Mouse (Mus musculus) liver, adult 2 months (tissue): Measurements from ENCODE around the gene Prkcz. TPM values are rescaled to one million over a fixed set of nuclear protein-coding genes. Genes with fewer than 3 reads are reported as not detected.
A peak's percentile ranks its signal among the peaks of the same experiment; 100 is the strongest.

Source experiments
- DNase-seq: peaks from one replicate; pipeline ENCODE4 v3.0.0-alpha.2; 2011; ENCODE audit warnings: low read depth, low spot score; ENCODE audit errors: extremely low read depth
- H3K27ac ChIP-seq: fragments of 200-500 bp; replicated peaks from 2 replicates; pipeline ENCODE4 v1.5.1; 2012; ENCODE audit warnings: low read depth, mild to moderate bottlenecking, control low read depth, inconsistent platforms, low read length; ENCODE audit not compliant: insufficient read depth
- H3K27me3 ChIP-seq: fragments of 200-500 bp; 2 replicates; pipeline ENCODE4 v1.6.1; 2012; ENCODE audit warnings: mild to moderate bottlenecking, moderate library complexity, low read length, inconsistent platforms; ENCODE audit not compliant: control insufficient read depth, insufficient read depth
- H3K36me3 ChIP-seq: fragments of 200-500 bp; 2 replicates; pipeline ENCODE4 v1.6.1; 2012; ENCODE audit warnings: low read length, inconsistent platforms; ENCODE audit not compliant: control insufficient read depth, insufficient read depth
- H3K4me1 ChIP-seq: fragments of 200-500 bp; 2 replicates; pipeline ENCODE4 v1.6.1; 2011; ENCODE audit warnings: low read length; ENCODE audit not compliant: control insufficient read depth, insufficient read depth
- H3K4me3 ChIP-seq: fragments of 200-500 bp; 2 replicates; pipeline ENCODE4 v1.5.1; 2011; ENCODE audit warnings: low read depth, mild to moderate bottlenecking, control low read depth, low read length, moderate library complexity; ENCODE audit not compliant: insufficient read depth
- H3K79me2 ChIP-seq: fragments of 200-500 bp; 2 replicates; pipeline ENCODE4 v1.6.1; 2012; ENCODE audit warnings: inconsistent platforms, mild to moderate bottlenecking, low read length, moderate library complexity; ENCODE audit not compliant: control insufficient read depth, insufficient read depth
- H3K9ac ChIP-seq: fragments of 200-500 bp; 2 replicates; pipeline ENCODE4 v1.6.1; 2012; ENCODE audit warnings: low read depth, mild to moderate bottlenecking, control low read depth, inconsistent platforms, low read length
- CTCF ChIP-seq: fragments of 200-500 bp; IDR thresholded peaks from 2 replicates; pipeline ENCODE4 v1.5.1; 2011; ENCODE audit warnings: low read depth, low read length, control low read depth
- POLR2A ChIP-seq: fragments of 200-500 bp; IDR thresholded peaks from 2 replicates; pipeline ENCODE4 v1.6.1; 2011; ENCODE audit warnings: low read length, control low read depth; ENCODE audit not compliant: insufficient read depth; ENCODE audit errors: extremely low read depth
- WGBS: fragments of 180-500 bp; shearing (Covaris S2); methylation state at CpG from one replicate; pipeline ENCODE4 v1.1.7; 2018; 5-methylcytosine and 5-hydroxymethylcytosine counted together
- polyA plus RNA-seq: library from polyadenylated mRNA; depleted of rRNA; stranded (reverse); fragments of >200 nt; gene quantifications from 2 replicates; pipeline ENCODE4 v1.2.3, GENCODE M21; 2012
- total RNA-seq: library from RNA; depleted of rRNA; stranded (reverse); fragments of >200 nt; gene quantifications from 2 replicates; pipeline ENCODE4 v1.2.3, GENCODE M21; 2014

The Prkcz gene
- total and polyA plus RNA-seq, 2 experiments: 11.4 to 18.3 TPM

DNA sequence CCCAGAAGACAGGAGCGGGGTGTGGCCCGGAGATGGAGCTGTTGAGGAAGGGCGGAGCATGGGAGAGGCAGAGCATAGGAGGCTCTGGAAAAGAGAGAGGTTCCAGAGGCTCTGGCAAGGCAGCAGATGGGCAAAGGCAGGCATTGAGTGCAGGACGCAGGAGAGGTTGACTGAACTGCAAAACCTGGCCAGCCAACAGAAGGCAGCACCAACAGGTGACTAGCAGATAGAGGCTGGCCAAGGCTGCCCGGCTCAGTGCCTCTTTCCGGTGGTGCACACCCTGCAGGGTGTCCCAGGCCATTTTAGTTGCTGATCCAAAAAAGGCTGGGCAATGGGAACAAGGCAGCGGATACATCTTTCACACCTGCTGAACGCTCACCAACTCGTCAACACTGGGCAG, 119.4 kb downstream of the Prkcz start:
- Histone ChIP-seq H3K79me2 (no peaks in the 10 kb centered on the region), H3K9ac (no peak overlapping the region), H3K27me3 (no peaks in the 10 kb centered on the region), H3K27ac (no peak overlapping the region), H3K4me3 (no peak overlapping the region), H3K36me3 (no peaks in the 10 kb centered on the region), H3K4me1 (peaks cover 9% of the 10 kb centered on the region)
- 85% methylated on average over 9 of the region's 9 CpGs for WGBS
- no peak for TF ChIP-seq POLR2A
- TF ChIP-seq CTCF: no peak
- no peak for DNase-seq

DNA sequence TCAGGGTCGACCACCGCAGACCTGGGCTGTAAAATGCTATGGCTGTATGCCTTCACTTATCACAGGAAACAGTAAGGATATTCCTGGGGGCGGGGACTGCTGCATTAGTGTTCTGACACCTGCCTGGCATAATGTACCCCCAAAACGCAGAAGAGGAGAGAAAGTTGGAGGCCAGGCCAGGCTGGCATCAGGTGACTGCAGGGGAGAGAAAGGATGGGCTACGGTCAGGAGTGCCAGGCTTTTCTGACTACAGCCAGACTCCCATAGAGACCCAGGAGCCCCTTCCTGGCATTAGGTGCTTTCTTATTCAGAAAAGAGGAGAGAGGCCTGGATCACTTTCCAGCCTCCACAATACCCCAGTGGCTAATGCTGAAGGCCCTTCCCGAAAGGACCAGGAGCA, 121.7 kb downstream of the Prkcz start:
- H3K9ac ChIP-seq: no peak overlapping the region
- no peaks in the 10 kb centered on the region for H3K27me3 ChIP-seq
- 79% methylated on average over 6 of the region's 6 CpGs for WGBS
- no peaks in the 10 kb centered on the region for H3K36me3 ChIP-seq
- H3K27ac ChIP-seq: no peak overlapping the region
- DNase-seq: no peak
- H3K4me3 ChIP-seq: no peak overlapping the region
- TF ChIP-seq CTCF: no peak
- H3K79me2 ChIP-seq: no peaks in the 10 kb centered on the region
- peaks cover 9% of the 10 kb centered on the region; the same call in 1 of the 2 replicates for H3K4me1 ChIP-seq

DNA sequence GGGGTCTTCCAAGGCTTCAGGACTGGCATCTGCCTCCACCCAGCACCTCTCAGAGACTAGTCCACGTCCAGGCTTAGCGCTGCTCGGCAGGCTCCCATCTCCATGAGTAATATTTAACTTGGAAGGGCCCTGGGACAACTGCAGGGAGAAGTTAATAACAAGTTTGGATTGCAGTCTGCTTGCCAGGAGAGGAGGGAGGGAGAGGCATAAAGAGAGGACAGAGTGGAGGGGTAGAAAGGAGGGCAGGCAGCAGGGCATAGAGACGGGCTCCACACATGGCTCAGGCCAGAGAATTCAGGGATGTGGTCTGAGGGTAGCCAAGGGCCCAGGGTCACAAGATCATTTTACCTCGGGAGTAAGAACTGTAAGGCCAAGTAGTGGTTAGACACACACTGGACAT, 122.9 kb downstream of the Prkcz start:
- Histone ChIP-seq H3K27me3 (no peaks in the 10 kb centered on the region), H3K9ac (no peak overlapping the region), H3K27ac (no peak overlapping the region), H3K4me3 (no peak overlapping the region), H3K36me3 (no peaks in the 10 kb centered on the region), H3K79me2 (no peaks in the 10 kb centered on the region), H3K4me1 (peaks cover 12% of the 10 kb centered on the region; the same call in 1 of the 2 replicates)
- peak; percentile 84 for DNase-seq
- WGBS: 13% methylated on average over 5 of the region's 5 CpGs
- TF ChIP-seq POLR2A: no peak
- TF ChIP-seq CTCF: no peak

DNA sequence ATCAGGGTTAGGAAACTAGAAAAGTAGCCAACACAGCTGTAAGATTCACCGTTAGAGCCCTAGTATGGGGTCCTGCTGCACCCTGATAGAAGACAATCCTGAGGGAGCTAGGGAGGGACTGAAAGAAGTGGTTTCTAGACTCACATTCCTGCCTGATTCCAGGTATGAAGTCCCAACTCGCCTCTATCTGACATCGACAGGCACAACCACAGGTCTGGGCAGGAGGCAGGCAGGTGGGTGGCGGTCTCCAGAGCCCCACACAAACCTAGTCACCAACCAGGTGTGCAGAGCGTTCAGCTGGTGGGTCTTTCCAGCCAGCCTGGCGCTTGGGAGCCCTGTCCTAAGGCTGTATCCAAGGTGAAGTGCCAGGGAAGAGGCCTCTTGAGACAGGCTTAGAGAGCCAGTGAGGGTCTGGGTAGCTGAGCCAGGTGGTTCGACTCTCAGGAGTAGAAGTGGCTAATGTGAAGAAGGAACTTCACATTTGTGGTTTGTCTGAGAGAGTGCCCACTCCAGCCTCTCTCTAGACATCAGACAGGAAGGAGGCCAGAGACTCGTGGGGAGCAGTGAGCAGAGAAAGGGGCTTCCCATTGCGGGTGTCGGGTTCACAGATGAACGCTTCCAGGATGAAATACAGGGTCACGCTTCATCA, 124.3 kb downstream of the Prkcz start:
- H3K27me3 ChIP-seq: no peaks in the 10 kb centered on the region
- no peaks in the 10 kb centered on the region for H3K36me3 ChIP-seq
- no peak for DNase-seq
- no peak overlapping the region for H3K9ac ChIP-seq
- no peak for TF ChIP-seq CTCF
- no peak for TF ChIP-seq POLR2A
- no peak overlapping the region for H3K4me3 ChIP-seq
- H3K79me2 ChIP-seq: no peaks in the 10 kb centered on the region
- peaks cover 12% of the 10 kb centered on the region; the same call in 1 of the 2 replicates for H3K4me1 ChIP-seq
- WGBS: 95% methylated on average over 12 of the region's 12 CpGs
- no peak overlapping the region for H3K27ac ChIP-seq

DNA sequence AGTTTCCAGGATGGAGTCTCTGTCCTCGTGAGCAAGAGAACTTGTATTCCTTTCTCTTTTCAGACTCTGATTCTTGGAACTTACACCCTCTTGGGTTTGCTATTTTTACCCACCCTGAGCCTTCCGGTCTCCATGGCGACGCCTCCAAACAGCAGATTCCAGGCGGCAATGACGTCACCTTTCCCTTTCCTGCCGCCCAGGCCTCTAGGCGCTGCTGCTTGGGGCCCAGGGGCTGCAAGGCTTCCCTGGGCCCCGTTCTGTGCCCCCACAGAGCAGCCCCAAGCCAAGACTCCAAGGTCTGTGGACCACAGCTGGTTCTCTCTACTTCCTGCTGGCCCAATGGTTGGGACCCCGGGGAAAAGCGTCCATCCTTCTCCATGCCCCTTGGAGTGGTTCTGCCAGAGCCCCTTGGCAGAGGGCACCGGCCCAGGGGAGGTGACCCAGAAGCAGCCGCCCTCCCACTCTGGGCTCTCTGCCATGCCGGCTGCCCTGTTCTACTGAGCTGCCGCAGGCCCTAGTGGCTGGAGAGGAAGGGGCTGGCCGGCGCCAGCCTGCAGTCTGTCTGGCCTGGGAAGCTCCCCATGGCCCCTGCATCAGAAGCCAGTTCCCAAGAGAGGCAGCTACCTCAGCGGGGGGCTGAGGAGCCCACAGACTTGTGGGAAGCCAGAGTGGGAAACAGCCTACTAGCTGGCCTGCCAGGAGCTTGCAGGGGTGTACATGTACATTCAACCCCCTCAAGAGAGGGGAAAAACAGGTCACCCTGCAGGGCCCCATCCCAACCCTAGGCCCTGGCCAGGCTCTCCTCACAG, 125.6 kb downstream of the Prkcz start:
- Histone ChIP-seq H3K27me3 (no peaks in the 10 kb centered on the region), H3K79me2 (no peaks in the 10 kb centered on the region), H3K4me1 (peaks cover 12% of the 10 kb centered on the region; the same call in 1 of the 2 replicates), H3K9ac (peak overlapping the region; percentile 48), H3K27ac (peak overlapping the region; percentile 81), H3K4me3 (no peak overlapping the region), H3K36me3 (no peaks in the 10 kb centered on the region)
- 43% methylated on average over 18 of the region's 18 CpGs for WGBS
- DNase-seq: no peak
- TF ChIP-seq CTCF (no peak), POLR2A (no peak)
